Mouse (Mus musculus) cortical plate, adult 2 months (tissue): ENCODE measurements at regions not wholly inside any gene's neighbourhood (a gene's known extent, or its start where the extent isn't known, plus 50 kb on each side); places are given as distances from the start of the nearest gene placed in this dataset.

Experiments
- CTCF ChIP-seq: fragments of 200-500 bp; IDR thresholded peaks from 2 replicates; pipeline ENCODE4 v1.5.1; 2011; ENCODE audit warnings: mild to moderate bottlenecking, control low read depth, low read length; ENCODE audit not compliant: insufficient read depth; ENCODE audit errors: extremely low read depth
- POLR2A ChIP-seq: fragments of 200-500 bp; IDR thresholded peaks from 2 replicates; pipeline ENCODE4 v1.6.1; 2011; ENCODE audit warnings: mild to moderate bottlenecking, low read length, control low read depth; ENCODE audit not compliant: insufficient read depth; ENCODE audit errors: extremely low read depth

DNA sequence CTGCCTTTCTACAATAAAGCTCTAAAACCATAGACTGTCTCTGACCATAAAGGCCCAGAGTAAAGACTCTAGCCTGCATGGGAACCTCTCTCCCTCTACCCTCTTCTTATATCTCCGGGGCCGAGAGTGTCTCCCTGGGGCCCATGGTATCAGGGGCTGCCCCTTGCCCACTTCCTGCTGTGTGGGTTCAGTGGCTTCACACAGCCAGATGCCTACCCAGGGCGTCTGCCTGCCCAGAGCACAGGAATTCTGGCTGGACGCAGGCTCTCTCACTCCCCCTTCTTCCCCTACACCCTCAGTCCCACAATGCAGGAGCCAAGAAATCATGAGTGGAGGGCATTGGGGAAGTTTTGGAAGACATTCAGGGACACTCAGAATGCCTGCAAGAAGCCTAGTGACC, 150.8 kb downstream of the Bod1 start:
- TF ChIP-seq CTCF (no peak), POLR2A (no peak)
